Mouse (Mus musculus) cortical plate, adult 2 months (tissue): ENCODE measurements at regions not wholly inside any gene's neighbourhood (a gene's known extent, or its start where the extent isn't known, plus 50 kb on each side); places are given as distances from the start of the nearest gene placed in this dataset.
"Not testable (repeated sequence)": the region's sequence is repeated elsewhere in the genome, so short reads cannot be mapped to it uniquely, and the experiment has no call there.

Experiments
- H3K27ac ChIP-seq: fragments of 200-500 bp; 2 replicates; pipeline ENCODE4 v1.5.1; 2012; ENCODE audit warnings: low read length, control low read depth, inconsistent platforms; ENCODE audit not compliant: insufficient read depth
- H3K4me1 ChIP-seq: fragments of 200-500 bp; 2 replicates; pipeline ENCODE4 v1.6.1; 2011; ENCODE audit warnings: low read length; ENCODE audit not compliant: control insufficient read depth, insufficient read depth
- H3K4me3 ChIP-seq: fragments of 200-500 bp; 2 replicates; pipeline ENCODE4 v1.5.1; 2011; ENCODE audit warnings: mild to moderate bottlenecking, low read length, control low read depth; ENCODE audit not compliant: insufficient read depth
- CTCF ChIP-seq: fragments of 200-500 bp; IDR thresholded peaks from 2 replicates; pipeline ENCODE4 v1.5.1; 2011; ENCODE audit warnings: mild to moderate bottlenecking, control low read depth, low read length; ENCODE audit not compliant: insufficient read depth; ENCODE audit errors: extremely low read depth
- POLR2A ChIP-seq: fragments of 200-500 bp; IDR thresholded peaks from 2 replicates; pipeline ENCODE4 v1.6.1; 2011; ENCODE audit warnings: mild to moderate bottlenecking, low read length, control low read depth; ENCODE audit not compliant: insufficient read depth; ENCODE audit errors: extremely low read depth

- Histone ChIP-seq H3K27ac (no peak overlapping the region), H3K4me1 (no peaks in the 10 kb centered on the region), H3K4me3 (no peak overlapping the region)
- TF ChIP-seq CTCF, result no peak
Measured at GRCm38 (mm10) chr15:41977649-41978231, 1843.6 kb downstream of the 9330182O14Rik start.

GRCm38 (mm10) chr15:41983261-41983660 is 1849.1 kb downstream of the 9330182O14Rik start:
- Histone ChIP-seq H3K4me3 (no peak overlapping the region), H3K27ac (no peak overlapping the region)
- TF ChIP-seq CTCF (no peak), POLR2A (no peak)

GRCm38 (mm10) chr15:41984267-41984666 is 1850.1 kb downstream of the 9330182O14Rik start:
- no peak overlapping the region for H3K27ac ChIP-seq
- no peaks in the 10 kb centered on the region for H3K4me1 ChIP-seq
- TF ChIP-seq POLR2A, result no peak
- TF ChIP-seq CTCF, result no peak
- no peak overlapping the region for H3K4me3 ChIP-seq

More at GRCm38 (mm10) chr15:41983261-41983660, 1849.1 kb downstream of the 9330182O14Rik start:
- no peaks in the 10 kb centered on the region for H3K4me1 ChIP-seq

- no peak for TF ChIP-seq CTCF
- H3K4me3 ChIP-seq, result no peak overlapping the region
- no peak overlapping the region for H3K27ac ChIP-seq
- H3K4me1 ChIP-seq, result no peaks in the 10 kb centered on the region
Measured at GRCm38 (mm10) chr15:41986264-41986663, 1852.1 kb downstream of the 9330182O14Rik start.

GRCm38 (mm10) chr15:41989065-41989464 is 1854.9 kb downstream of the 9330182O14Rik start:
- H3K27ac ChIP-seq, result no peak overlapping the region
- H3K4me3 ChIP-seq, result no peak overlapping the region
- no peaks in the 10 kb centered on the region for H3K4me1 ChIP-seq
- TF ChIP-seq POLR2A (no peak), CTCF (no peak)

- Histone ChIP-seq H3K4me3 (no peak overlapping the region), H3K27ac (no peak overlapping the region), H3K4me1 (no peaks in the 10 kb centered on the region)
- TF ChIP-seq POLR2A (no peak), CTCF (no peak)
Measured at GRCm38 (mm10) chr15:41991816-41992215, 1857.7 kb downstream of the 9330182O14Rik start.

- not testable (repeated sequence) for H3K4me1 ChIP-seq, H3K4me3 ChIP-seq, H3K27ac ChIP-seq
Measured at GRCm38 (mm10) chr15:42032286-42032685, 1898.1 kb downstream of the 9330182O14Rik start.

GRCm38 (mm10) chr15:42047088-42047976 is 1913.2 kb downstream of the 9330182O14Rik start:
- TF ChIP-seq CTCF (no peak), POLR2A (no peak)
- H3K27ac ChIP-seq, result no peak overlapping the region
- H3K4me3 ChIP-seq, result no peak overlapping the region
- no peaks in the 10 kb centered on the region for H3K4me1 ChIP-seq

- no peaks in the 10 kb centered on the region for H3K4me1 ChIP-seq
- no peak overlapping the region for H3K4me3 ChIP-seq
- TF ChIP-seq POLR2A (no peak), CTCF (no peak)
- no peak overlapping the region for H3K27ac ChIP-seq
Measured at GRCm38 (mm10) chr15:42056772-42057171, 1922.6 kb downstream of the 9330182O14Rik start.

- no peaks in the 10 kb centered on the region for H3K4me1 ChIP-seq
- TF ChIP-seq POLR2A, result no peak
- TF ChIP-seq CTCF, result no peak
- H3K4me3 ChIP-seq, result no peak overlapping the region
- no peak overlapping the region for H3K27ac ChIP-seq
Measured at GRCm38 (mm10) chr15:42068207-42068831, 1934.2 kb downstream of the 9330182O14Rik start.
